Mouse (Mus musculus) thymus, adult 2 months (tissue): ENCODE results near the gene Fblim1. TPM values are rescaled to one million over a fixed set of nuclear protein-coding genes. Genes with fewer than 3 reads are reported as not detected.
"Not testable (repeated sequence)": the region's sequence is repeated elsewhere in the genome, so short reads cannot be mapped to it uniquely, and the experiment has no call there.

ENCODE experiments used
- DNase-seq: peaks from one replicate; pipeline ENCODE4 v3.0.0; 2021
- H3K27ac ChIP-seq: fragments of 200-500 bp; 2 replicates; pipeline ENCODE4 v1.5.1; 2012; ENCODE audit warnings: low read length, control low read depth; ENCODE audit not compliant: control insufficient read depth, insufficient read depth
- H3K27me3 ChIP-seq: fragments of 200-500 bp; 2 replicates; pipeline ENCODE4 v1.6.1; 2012; ENCODE audit warnings: mild to moderate bottlenecking, low read length, moderate library complexity, mixed read lengths; ENCODE audit not compliant: control insufficient read depth, insufficient read depth
- H3K36me3 ChIP-seq: fragments of 200-500 bp; 2 replicates; pipeline ENCODE4 v1.6.1; 2012; ENCODE audit warnings: mild to moderate bottlenecking, low read length, moderate library complexity; ENCODE audit not compliant: control insufficient read depth, insufficient read depth
- H3K4me1 ChIP-seq: fragments of 200-500 bp; replicated peaks from 2 replicates; pipeline ENCODE4 v1.6.1; 2012; ENCODE audit warnings: low read length; ENCODE audit not compliant: control insufficient read depth, insufficient read depth
- H3K4me3 ChIP-seq: fragments of 200-500 bp; 2 replicates; pipeline ENCODE4 v1.5.1; 2012; ENCODE audit warnings: mild to moderate bottlenecking, low read length, control low read depth, moderate library complexity; ENCODE audit not compliant: control insufficient read depth, insufficient read depth
- CTCF ChIP-seq: fragments of 200-500 bp; IDR thresholded peaks from 2 replicates; pipeline ENCODE4 v1.5.1; 2012; ENCODE audit warnings: mild to moderate bottlenecking, control low read depth, low read length, moderate library complexity, borderline replicate concordance; ENCODE audit not compliant: control insufficient read depth, poor library complexity, insufficient read depth; ENCODE audit errors: extremely low read depth
- POLR2A ChIP-seq: fragments of 200-500 bp; IDR thresholded peaks from 2 replicates; pipeline ENCODE4 v1.6.1; 2012; ENCODE audit warnings: mild to moderate bottlenecking, low read length, control low read depth, moderate library complexity; ENCODE audit not compliant: control insufficient read depth, poor library complexity, insufficient read depth; ENCODE audit errors: extremely low read depth
- WGBS: fragments of 180-500 bp; shearing (Covaris S2); methylation state at CpG from one replicate; pipeline ENCODE4 v1.1.7; 2018; 5-methylcytosine and 5-hydroxymethylcytosine counted together
- polyA plus RNA-seq: library from polyadenylated mRNA; depleted of rRNA; stranded (reverse); fragments of >200 nt; gene quantifications from 2 replicates; pipeline ENCODE4 v1.2.3, GENCODE M21; 2012

Fblim1 gene
- polyA plus RNA-seq, 1 experiment = 16.2 TPM

GRCm38 (mm10) chr4:141570004-141570403 lies 35.9 kb downstream of the Fblim1 start:
- no peak for DNase-seq
- Histone ChIP-seq H3K27me3 (no peaks in the 10 kb centered on the region), H3K4me3 (no peak overlapping the region), H3K4me1 (0 out of 2 replicates have a peak, but pooled peaks cover 1% of the 10 kb centered on the region), H3K27ac (no peak overlapping the region), H3K36me3 (no peaks in the 10 kb centered on the region)
- WGBS = 94% methylated on average over 6 of the region's 6 CpGs
- TF ChIP-seq CTCF = no peak

GRCm38 (mm10) chr4:141568966-141569365 lies 36.9 kb downstream of the Fblim1 start:
- H3K36me3 ChIP-seq = no peaks in the 10 kb centered on the region
- H3K4me1 ChIP-seq = no peaks in the 10 kb centered on the region
- no peak for DNase-seq
- no peaks in the 10 kb centered on the region for H3K27me3 ChIP-seq
- no peak for TF ChIP-seq POLR2A
- TF ChIP-seq CTCF = no peak
- WGBS = 97% methylated on average over 5 of the region's 5 CpGs
- H3K27ac ChIP-seq = no peak overlapping the region
- no peak overlapping the region for H3K4me3 ChIP-seq

- WGBS = 94% methylated on average over 7 of the region's 7 CpGs
- H3K4me1 ChIP-seq, H3K36me3 ChIP-seq, H3K27ac ChIP-seq, H3K27me3 ChIP-seq, DNase-seq, H3K4me3 ChIP-seq: not testable (repeated sequence)
Observed at GRCm38 (mm10) chr4:141567174-141567573, 38.7 kb downstream of the Fblim1 start.

- Histone ChIP-seq H3K36me3 (no peaks in the 10 kb centered on the region), H3K4me3 (no peak overlapping the region), H3K4me1 (no peaks in the 10 kb centered on the region), H3K27ac (no peak overlapping the region), H3K27me3 (no peaks in the 10 kb centered on the region)
- TF ChIP-seq POLR2A (no peak), CTCF (no peak)
- no peak for DNase-seq
- 96% methylated on average over 6 of the region's 6 CpGs for whole genome bisulfite sequencing
Observed at GRCm38 (mm10) chr4:141566187-141566586, 39.7 kb downstream of the Fblim1 start.

- Histone ChIP-seq H3K36me3 (no peaks in the 10 kb centered on the region), H3K27ac (no peak overlapping the region), H3K27me3 (no peaks in the 10 kb centered on the region), H3K4me3 (no peak overlapping the region), H3K4me1 (no peaks in the 10 kb centered on the region)
- DNase-seq = no peak
- no peak for TF ChIP-seq CTCF
- no peak for TF ChIP-seq POLR2A
- WGBS = 82% methylated on average over 7 of the region's 7 CpGs
Observed at GRCm38 (mm10) chr4:141565325-141565724, 40.6 kb downstream of the Fblim1 start.

GRCm38 (mm10) chr4:141564660-141565059 lies 41.2 kb downstream of the Fblim1 start:
- no peaks in the 10 kb centered on the region for H3K36me3 ChIP-seq
- WGBS = 85% methylated on average over 3 of the region's 3 CpGs
- peaks cover 2% of the 10 kb centered on the region; the same call in 1 of the 2 replicates for H3K4me1 ChIP-seq
- no peak for DNase-seq
- no peak overlapping the region for H3K27ac ChIP-seq
- TF ChIP-seq CTCF (no peak), POLR2A (no peak)
- no peaks in the 10 kb centered on the region for H3K27me3 ChIP-seq
- H3K4me3 ChIP-seq = no peak overlapping the region

- no peak overlapping the region for H3K27ac ChIP-seq
- H3K36me3 ChIP-seq = no peaks in the 10 kb centered on the region
- no peaks in the 10 kb centered on the region for H3K27me3 ChIP-seq
- H3K4me1 ChIP-seq = peaks cover 4% of the 10 kb centered on the region; the same call in 1 of the 2 replicates
- WGBS = 94% methylated on average over 4 of the region's 4 CpGs
- DNase-seq = no peak
- H3K4me3 ChIP-seq = no peak overlapping the region
- TF ChIP-seq POLR2A = no peak
- no peak for TF ChIP-seq CTCF
Observed at GRCm38 (mm10) chr4:141564209-141564608, 41.7 kb downstream of the Fblim1 start.
